Mouse (Mus musculus): ENCODE results near the gene Vps13c. TPM values are rescaled to one million over a fixed set of nuclear protein-coding genes. Genes with fewer than 3 reads are reported as not detected.

Vps13c gene
- polyA plus RNA-seq, 1 experiment from 2014 or later = 9.3 TPM

- 92% methylated on average over 1 of the region's 1 CpGs for WGBS
- Histone ChIP-seq H3K36me3 (ENCODE audit: control insufficient read depth, insufficient read depth, low read length) (peaks cover 15% of the 10 kb centered on the region), H3K9me3 (ENCODE audit: control insufficient read depth, low read length) (no peaks in the 10 kb centered on the region), H3K9ac (ENCODE audit: low read depth, low read length) (no peak overlapping the region), H3K4me2 (ENCODE audit: low read length) (no peak overlapping the region), H3K27me3 (replicated peaks; ENCODE audit: control insufficient read depth, insufficient read depth, low read length) (no peaks in the 10 kb centered on the region), H3K4me3 (ENCODE audit: low read length) (no peak overlapping the region), H3K4me1 (ENCODE audit: control insufficient read depth, insufficient read depth, low read depth, low read length) (no peaks in the 10 kb centered on the region; the same call in 1 of the 2 replicates), H3K27ac (ENCODE audit: low read depth, low read length) (no peak overlapping the region)
- ATAC-seq = no peak
These were observed 53.3 kb downstream of the Vps13c start for GRCm38 (mm10) chr9:67893474-67893873.

GRCm38 (mm10) chr9:67896646-67897295 is 56.6 kb downstream of the Vps13c start:
- Histone ChIP-seq H3K27ac (ENCODE audit: low read depth, low read length) (no peak overlapping the region), H3K4me3 (ENCODE audit: low read length) (no peak overlapping the region), H3K4me1 (ENCODE audit: control insufficient read depth, insufficient read depth, low read depth, low read length) (no peaks in the 10 kb centered on the region; the same call in 1 of the 2 replicates), H3K4me2 (ENCODE audit: low read length) (no peak overlapping the region), H3K9me3 (ENCODE audit: control insufficient read depth, low read length) (no peaks in the 10 kb centered on the region), H3K36me3 (ENCODE audit: control insufficient read depth, insufficient read depth, low read length) (peaks cover 9% of the 10 kb centered on the region), H3K9ac (ENCODE audit: low read depth, low read length) (no peak overlapping the region), H3K27me3 (replicated peaks; ENCODE audit: control insufficient read depth, insufficient read depth, low read length) (no peaks in the 10 kb centered on the region)
- 60% methylated on average over 12 of the region's 12 CpGs for WGBS
- ATAC-seq = no peak

GRCm38 (mm10) chr9:67900398-67900797 is 60.2 kb downstream of the Vps13c start:
- ATAC-seq = no peak
- WGBS = 64% methylated on average over 5 of the region's 5 CpGs

GRCm38 (mm10) chr9:67904355-67904754 is 64.2 kb downstream of the Vps13c start:
- no peaks in the 10 kb centered on the region for H3K9me3 ChIP-seq (ENCODE audit: control insufficient read depth, low read length)
- peaks cover 12% of the 10 kb centered on the region for H3K36me3 ChIP-seq (ENCODE audit: control insufficient read depth, insufficient read depth, low read length)
- 70% methylated on average over 6 of the region's 6 CpGs for WGBS

More at GRCm38 (mm10) chr9:67900398-67900797, 60.2 kb downstream of the Vps13c start:
- Histone ChIP-seq H3K36me3 (ENCODE audit: control insufficient read depth, insufficient read depth, low read length) (peaks cover 4% of the 10 kb centered on the region; the same call in 1 of the 2 replicates), H3K9me3 (ENCODE audit: control insufficient read depth, low read length) (no peaks in the 10 kb centered on the region), H3K27me3 (replicated peaks; ENCODE audit: control insufficient read depth, insufficient read depth, low read length) (no peaks in the 10 kb centered on the region), H3K9ac (ENCODE audit: low read depth, low read length) (no peak overlapping the region), H3K4me2 (ENCODE audit: low read length) (no peak overlapping the region), H3K27ac (ENCODE audit: low read depth, low read length) (no peak overlapping the region), H3K4me1 (ENCODE audit: control insufficient read depth, insufficient read depth, low read depth, low read length) (no peaks in the 10 kb centered on the region; the same call in 1 of the 2 replicates), H3K4me3 (ENCODE audit: low read length) (no peak overlapping the region)

GRCm38 (mm10) chr9:67905541-67905940 is 65.3 kb downstream of the Vps13c start:
- H3K36me3 ChIP-seq (ENCODE audit: control insufficient read depth, insufficient read depth, low read length) = peaks cover 22% of the 10 kb centered on the region
- ATAC-seq = no peak
- H3K9me3 ChIP-seq (ENCODE audit: control insufficient read depth, low read length) = no peaks in the 10 kb centered on the region
- H3K9ac ChIP-seq (ENCODE audit: low read depth, low read length) = no peak overlapping the region
- H3K4me1 ChIP-seq (ENCODE audit: control insufficient read depth, insufficient read depth, low read depth, low read length) = no peaks in the 10 kb centered on the region
- H3K4me3 ChIP-seq (ENCODE audit: low read length) = no peak overlapping the region
- no peak overlapping the region for H3K27ac ChIP-seq (ENCODE audit: low read depth, low read length)
- H3K4me2 ChIP-seq (ENCODE audit: low read length) = no peak overlapping the region
- H3K27me3 ChIP-seq (replicated peaks; ENCODE audit: control insufficient read depth, insufficient read depth, low read length) = no peaks in the 10 kb centered on the region
- WGBS = 77% methylated on average over 2 of the region's 2 CpGs

More at GRCm38 (mm10) chr9:67904355-67904754, 64.2 kb downstream of the Vps13c start:
- Histone ChIP-seq H3K9ac (ENCODE audit: low read depth, low read length) (no peak overlapping the region), H3K4me1 (ENCODE audit: control insufficient read depth, insufficient read depth, low read depth, low read length) (no peaks in the 10 kb centered on the region), H3K27me3 (replicated peaks; ENCODE audit: control insufficient read depth, insufficient read depth, low read length) (no peaks in the 10 kb centered on the region), H3K4me2 (ENCODE audit: low read length) (no peak overlapping the region), H3K27ac (ENCODE audit: low read depth, low read length) (no peak overlapping the region), H3K4me3 (ENCODE audit: low read length) (no peak overlapping the region)
- ATAC-seq = no peak

GRCm38 (mm10) chr9:67914681-67915080 is 74.5 kb downstream of the Vps13c start:
- Histone ChIP-seq H3K36me3 (ENCODE audit: control insufficient read depth, insufficient read depth, low read length) (peaks cover 22% of the 10 kb centered on the region), H3K9ac (ENCODE audit: low read depth, low read length) (no peak overlapping the region), H3K27me3 (replicated peaks; ENCODE audit: control insufficient read depth, insufficient read depth, low read length) (no peaks in the 10 kb centered on the region), H3K9me3 (ENCODE audit: control insufficient read depth, low read length) (no peaks in the 10 kb centered on the region), H3K4me2 (ENCODE audit: low read length) (no peak overlapping the region), H3K4me3 (ENCODE audit: low read length) (no peak overlapping the region), H3K27ac (ENCODE audit: low read depth, low read length) (no peak overlapping the region), H3K4me1 (ENCODE audit: control insufficient read depth, insufficient read depth, low read depth, low read length) (no peaks in the 10 kb centered on the region)
- ATAC-seq = no peak
- WGBS = 89% methylated on average over 7 of the region's 7 CpGs

GRCm38 (mm10) chr9:67922350-67922749 is 82.2 kb downstream of the Vps13c start:
- Histone ChIP-seq H3K4me1 (ENCODE audit: control insufficient read depth, insufficient read depth, low read depth, low read length) (no peaks in the 10 kb centered on the region), H3K9ac (ENCODE audit: low read depth, low read length) (no peak overlapping the region), H3K9me3 (ENCODE audit: control insufficient read depth, low read length) (no peaks in the 10 kb centered on the region), H3K4me2 (ENCODE audit: low read length) (no peak overlapping the region), H3K27me3 (replicated peaks; ENCODE audit: control insufficient read depth, insufficient read depth, low read length) (no peaks in the 10 kb centered on the region), H3K4me3 (ENCODE audit: low read length) (no peak overlapping the region), H3K27ac (ENCODE audit: low read depth, low read length) (no peak overlapping the region), H3K36me3 (ENCODE audit: control insufficient read depth, insufficient read depth, low read length) (peaks cover 11% of the 10 kb centered on the region)
- WGBS = 54% methylated on average over 5 of the region's 5 CpGs
- no peak for ATAC-seq

GRCm38 (mm10) chr9:67930629-67931028 is 90.4 kb downstream of the Vps13c start:
- Histone ChIP-seq H3K4me2 (ENCODE audit: low read length) (no peak overlapping the region), H3K36me3 (ENCODE audit: control insufficient read depth, insufficient read depth, low read length) (peaks cover 26% of the 10 kb centered on the region), H3K4me3 (ENCODE audit: low read length) (no peak overlapping the region), H3K9ac (ENCODE audit: low read depth, low read length) (no peak overlapping the region), H3K27ac (ENCODE audit: low read depth, low read length) (no peak overlapping the region), H3K9me3 (ENCODE audit: control insufficient read depth, low read length) (no peaks in the 10 kb centered on the region), H3K4me1 (ENCODE audit: control insufficient read depth, insufficient read depth, low read depth, low read length) (no peaks in the 10 kb centered on the region), H3K27me3 (replicated peaks; ENCODE audit: control insufficient read depth, insufficient read depth, low read length) (no peaks in the 10 kb centered on the region)
- 82% methylated on average over 7 of the region's 7 CpGs for WGBS
- no peak for ATAC-seq

GRCm38 (mm10) chr9:67937286-67937685 is 97.1 kb downstream of the Vps13c start:
- H3K36me3 ChIP-seq (ENCODE audit: control insufficient read depth, insufficient read depth, low read length) = 0 out of 2 replicates have a peak, but pooled peaks cover 2% of the 10 kb centered on the region
- no peaks in the 10 kb centered on the region for H3K4me1 ChIP-seq (ENCODE audit: control insufficient read depth, insufficient read depth, low read depth, low read length)

More at GRCm38 (mm10) chr9:67937286-67937685, 97.1 kb downstream of the Vps13c start:
- ATAC-seq = no peak
- no peak overlapping the region for H3K4me2 ChIP-seq (ENCODE audit: low read length)
- WGBS = 44% methylated on average over 2 of the region's 2 CpGs
- H3K27ac ChIP-seq (ENCODE audit: low read depth, low read length) = no peak overlapping the region
- H3K9ac ChIP-seq (ENCODE audit: low read depth, low read length) = no peak overlapping the region
- H3K4me3 ChIP-seq (ENCODE audit: low read length) = no peak overlapping the region
- no peaks in the 10 kb centered on the region for H3K9me3 ChIP-seq (ENCODE audit: control insufficient read depth, low read length)
- H3K27me3 ChIP-seq (replicated peaks; ENCODE audit: control insufficient read depth, insufficient read depth, low read length) = no peaks in the 10 kb centered on the region
